Mouse (Mus musculus): Measurements from ENCODE around the gene Ryr1.

- TF ChIP-seq CTCF (IDR thresholded peaks at IDR 0.05; ENCODE audit: low read depth) (no peak), EP300 (IDR thresholded peaks at IDR 0.05; ENCODE audit: low read depth) (no peak)
Measured at GRCm38 (mm10) chr7:29016440-29016839, 108.5 kb downstream of the Ryr1 start.
